Mouse (Mus musculus) neural tube, embryonic 15.5 days (tissue): Measurements from ENCODE around the gene Hba-x. TPM values are rescaled to one million over a fixed set of nuclear protein-coding genes. Genes with fewer than 3 reads are reported as not detected.

Source experiments
- ATAC-seq: fragments of 200-750 bp; cut with Nextera tagmentation; 2 replicates; pipeline ENCODE4 v1.8.0; 2017; ENCODE audit warnings: mild to moderate bottlenecking, moderate TSS enrichment, moderate library complexity; ENCODE audit not compliant: low FRiP score
- H3K27ac ChIP-seq: fragments of 300-500 bp; sonication (generic); replicated peaks from 2 replicates; pipeline ENCODE4 v1.5.1; 2015; ENCODE audit warnings: mild to moderate bottlenecking, inconsistent platforms
- H3K27me3 ChIP-seq: fragments of 300-500 bp; sonication (generic); replicated peaks from 2 replicates; pipeline ENCODE4 v1.6.1; 2015; ENCODE audit warnings: inconsistent platforms
- H3K36me3 ChIP-seq: fragments of 300-500 bp; sonication (generic); 2 replicates; pipeline ENCODE4 v1.6.1; 2015; ENCODE audit warnings: inconsistent platforms
- H3K4me1 ChIP-seq: fragments of 300-500 bp; sonication (generic); 2 replicates; pipeline ENCODE4 v1.6.1; 2015; ENCODE audit warnings: inconsistent platforms
- H3K4me2 ChIP-seq: fragments of 300-500 bp; sonication (generic); 2 replicates; pipeline ENCODE4 v1.6.1; 2015; ENCODE audit warnings: inconsistent platforms, mild to moderate bottlenecking, moderate library complexity
- H3K4me3 ChIP-seq: fragments of 300-500 bp; sonication (generic); replicated peaks from 2 replicates; pipeline ENCODE4 v1.5.1; 2015; ENCODE audit warnings: mild to moderate bottlenecking, inconsistent platforms
- H3K9ac ChIP-seq: fragments of 300-500 bp; sonication (generic); replicated peaks from 2 replicates; pipeline ENCODE4 v1.6.1; 2015; ENCODE audit warnings: mild to moderate bottlenecking, inconsistent platforms
- H3K9me3 ChIP-seq: fragments of 300-500 bp; sonication (generic); replicated peaks from 2 replicates; pipeline ENCODE4 v1.6.1; 2016; ENCODE audit warnings: inconsistent platforms
- WGBS: fragments of 180-500 bp; shearing (Covaris S2); methylation state at CpG from one replicate; pipeline ENCODE4 v1.1.7; 2015; ENCODE audit warnings: mixed read lengths; 5-methylcytosine and 5-hydroxymethylcytosine counted together
- polyA plus RNA-seq: library from polyadenylated mRNA; unstranded; fragments of >200 nt; fragmentation: Nextera tagmentation; extraction: Ambion mirVana; gene quantifications from 2 replicates; pipeline ENCODE4 v1.2.1, GENCODE M21; 2015

Hba-x gene
- polyA plus RNA-seq, 1 experiment from 2014 or later: 50.2 TPM

GRCm38 (mm10) chr11:32236712-32237410, 39.3 kb upstream of the Hba-x start:
- ATAC-seq: no peak
- peaks cover 53% of the 10 kb centered on the region for H3K4me1 ChIP-seq
- no peak overlapping the region for H3K4me3 ChIP-seq
- no peaks in the 10 kb centered on the region for H3K9me3 ChIP-seq
- H3K36me3 ChIP-seq: peaks cover 43% of the 10 kb centered on the region
- 58% methylated on average over 9 of the region's 9 CpGs for WGBS
- H3K27me3 ChIP-seq: no peaks in the 10 kb centered on the region
- peak overlapping the region; percentile 68 for H3K27ac ChIP-seq
- no peak overlapping the region for H3K9ac ChIP-seq
- H3K4me2 ChIP-seq: no peak overlapping the region

GRCm38 (mm10) chr11:32237411-32237795, 38.8 kb upstream of the Hba-x start:
- 89% methylated on average over 3 of the region's 3 CpGs for WGBS
- no peaks in the 10 kb centered on the region for H3K9me3 ChIP-seq
- H3K27ac ChIP-seq: peak overlapping the region; percentile 48
- H3K9ac ChIP-seq: no peak overlapping the region
- ATAC-seq: no peak
- no peak overlapping the region for H3K4me3 ChIP-seq
- no peaks in the 10 kb centered on the region for H3K27me3 ChIP-seq
- H3K4me2 ChIP-seq: no peak overlapping the region
- peaks cover 40% of the 10 kb centered on the region for H3K36me3 ChIP-seq
- H3K4me1 ChIP-seq: peaks cover 53% of the 10 kb centered on the region

DNA sequence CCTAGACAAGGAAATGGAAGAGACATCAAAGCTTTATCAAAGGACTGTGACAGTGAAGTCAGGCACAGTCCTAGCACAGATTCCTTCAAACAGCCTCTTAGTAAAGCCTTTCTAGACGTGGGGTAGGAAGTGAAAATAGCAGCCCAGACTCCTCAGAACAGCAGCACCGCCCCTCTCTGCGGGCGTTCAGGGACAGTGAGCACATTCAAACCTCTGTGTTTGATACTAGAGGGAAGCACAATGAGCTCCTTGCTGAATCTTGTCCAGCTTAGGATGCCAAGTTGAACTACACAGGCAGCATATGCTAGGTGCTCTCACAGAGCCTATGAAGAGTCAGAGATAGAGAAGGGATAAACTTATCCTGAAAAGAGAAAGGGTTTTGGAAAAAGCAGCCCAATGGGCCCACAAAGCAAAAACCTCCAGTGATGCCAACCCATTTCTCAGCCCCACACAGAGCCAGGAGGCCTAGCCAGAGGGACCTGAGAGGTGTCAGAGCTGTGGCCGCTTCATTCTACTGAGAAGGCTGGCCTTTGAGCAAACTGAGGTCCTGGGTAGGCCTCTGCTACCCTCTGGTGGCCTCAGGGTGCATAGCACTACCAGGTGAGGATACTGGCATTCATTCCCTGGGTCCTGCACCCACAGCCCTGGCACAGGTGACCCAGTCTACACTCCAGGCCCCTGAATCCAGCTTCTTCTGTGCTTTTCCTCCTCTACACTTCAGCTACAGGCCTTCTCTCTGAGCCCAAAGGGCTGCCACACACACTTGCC, 37.9 kb upstream of the Hba-x start:
- Histone ChIP-seq H3K27ac (peak overlapping the region; percentile 41), H3K4me2 (no peak overlapping the region), H3K4me3 (no peak overlapping the region), H3K27me3 (no peaks in the 10 kb centered on the region), H3K4me1 (peaks cover 54% of the 10 kb centered on the region), H3K36me3 (peaks cover 37% of the 10 kb centered on the region), H3K9ac (no peak overlapping the region), H3K9me3 (no peaks in the 10 kb centered on the region)
- WGBS: 66% methylated on average over 5 of the region's 5 CpGs
- peak; percentile 25; the same call in 1 of the 2 replicates for ATAC-seq

- no peaks in the 10 kb centered on the region for H3K9me3 ChIP-seq
- H3K4me1 ChIP-seq: peaks cover 32% of the 10 kb centered on the region
- H3K27ac ChIP-seq: no peak overlapping the region
- no peak for ATAC-seq
- no peak overlapping the region for H3K9ac ChIP-seq
- H3K4me2 ChIP-seq: no peak overlapping the region
- H3K27me3 ChIP-seq: no peaks in the 10 kb centered on the region
- H3K36me3 ChIP-seq: peaks cover 40% of the 10 kb centered on the region
- no peak overlapping the region for H3K4me3 ChIP-seq
Observed at GRCm38 (mm10) chr11:32241391-32241790, 34.8 kb upstream of the Hba-x start.

- Histone ChIP-seq H3K4me1 (peaks cover 24% of the 10 kb centered on the region), H3K4me2 (no peak overlapping the region), H3K4me3 (no peak overlapping the region), H3K27me3 (no peaks in the 10 kb centered on the region), H3K36me3 (peaks cover 48% of the 10 kb centered on the region), H3K9ac (no peak overlapping the region), H3K9me3 (no peaks in the 10 kb centered on the region), H3K27ac (no peak overlapping the region)
- ATAC-seq: no peak
- 83% methylated on average over 3 of the region's 3 CpGs for WGBS
Observed at GRCm38 (mm10) chr11:32242209-32242608, 34.0 kb upstream of the Hba-x start.

DNA sequence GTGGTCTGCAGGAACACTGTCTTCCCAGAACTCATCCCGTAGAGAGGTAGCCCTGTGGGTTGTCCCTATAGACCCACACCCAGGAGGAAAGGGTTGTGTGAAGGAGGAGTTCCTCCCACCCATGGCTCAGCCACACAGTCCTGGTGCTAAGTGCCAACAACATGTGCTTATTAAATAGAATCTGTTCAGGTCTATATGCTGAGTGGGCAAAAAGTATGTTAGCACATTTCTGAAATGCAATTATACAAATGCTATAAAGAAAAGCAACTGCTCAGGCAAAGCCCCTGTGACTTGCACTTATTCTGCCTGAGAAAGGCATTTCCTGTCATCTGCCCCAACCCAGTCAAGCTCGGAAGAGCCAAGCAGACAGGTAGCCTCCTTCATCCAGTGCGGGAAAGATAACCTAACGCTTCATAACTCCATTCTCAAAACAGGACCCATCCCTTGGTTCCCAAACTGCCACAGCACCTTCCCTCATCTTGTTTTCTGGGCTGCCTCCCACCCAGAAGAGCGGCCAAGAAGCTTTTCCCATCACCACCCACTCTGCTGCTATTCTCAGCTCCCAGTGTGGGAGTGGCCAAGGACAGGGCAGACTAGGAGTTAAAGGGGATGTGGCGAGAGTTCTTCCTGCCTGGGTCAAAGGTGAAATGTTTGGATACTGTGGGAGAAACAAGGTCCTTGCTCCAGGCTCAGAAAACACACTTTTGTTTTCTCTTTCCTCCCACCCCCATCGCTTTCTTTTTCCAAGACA, 32.8 kb upstream of the Hba-x start:
- no peaks in the 10 kb centered on the region for H3K9me3 ChIP-seq
- H3K4me1 ChIP-seq: peaks cover 12% of the 10 kb centered on the region
- H3K27ac ChIP-seq: 0 out of 2 replicates have a peak overlapping the region, but pooled peaks have one; percentile 18
- H3K4me2 ChIP-seq: no peak overlapping the region
- H3K36me3 ChIP-seq: peaks cover 57% of the 10 kb centered on the region
- ATAC-seq: no peak
- H3K27me3 ChIP-seq: no peaks in the 10 kb centered on the region
- no peak overlapping the region for H3K9ac ChIP-seq
- WGBS: 77% methylated on average over 7 of the region's 7 CpGs
- no peak overlapping the region for H3K4me3 ChIP-seq

- no peak overlapping the region for H3K4me2 ChIP-seq
- no peaks in the 10 kb centered on the region for H3K27me3 ChIP-seq
- H3K27ac ChIP-seq: no peak overlapping the region
- H3K4me3 ChIP-seq: no peak overlapping the region
- H3K9me3 ChIP-seq: no peaks in the 10 kb centered on the region
- WGBS: 80% methylated on average over 3 of the region's 3 CpGs
- no peak overlapping the region for H3K9ac ChIP-seq
- peaks cover 63% of the 10 kb centered on the region for H3K36me3 ChIP-seq
- H3K4me1 ChIP-seq: peaks cover 12% of the 10 kb centered on the region; the same call in 1 of the 2 replicates
- no peak for ATAC-seq
Observed at GRCm38 (mm10) chr11:32244064-32244463, 32.1 kb upstream of the Hba-x start.

GRCm38 (mm10) chr11:32244617-32245016, 31.6 kb upstream of the Hba-x start:
- Histone ChIP-seq H3K27me3 (no peaks in the 10 kb centered on the region), H3K27ac (no peak overlapping the region), H3K9ac (no peak overlapping the region), H3K9me3 (no peaks in the 10 kb centered on the region), H3K4me1 (peaks cover 12% of the 10 kb centered on the region; the same call in 1 of the 2 replicates), H3K4me2 (no peak overlapping the region), H3K36me3 (peaks cover 64% of the 10 kb centered on the region), H3K4me3 (no peak overlapping the region)
- ATAC-seq: no peak
- 94% methylated on average over 1 of the region's 1 CpGs for WGBS

DNA sequence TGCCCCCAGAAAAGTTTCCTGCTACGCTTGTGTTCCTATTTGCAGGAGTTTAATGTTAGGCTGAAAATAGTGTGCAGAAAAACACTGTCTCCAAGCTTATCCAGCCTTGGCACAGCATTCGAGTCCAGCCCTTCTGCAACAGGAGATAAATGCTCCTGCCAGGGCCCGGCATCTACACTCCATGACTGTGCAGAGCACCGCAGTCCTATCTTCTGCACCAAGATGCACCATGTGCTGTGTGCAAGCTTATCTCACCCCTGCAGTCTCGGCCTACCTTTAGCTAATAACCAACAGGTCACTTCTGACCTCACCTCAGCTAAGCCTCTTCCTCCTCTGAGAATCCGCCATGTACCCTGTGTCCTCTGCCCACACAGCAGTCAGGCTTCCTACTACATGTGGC, 30.6 kb upstream of the Hba-x start:
- 95% methylated on average over 6 of the region's 6 CpGs for WGBS
- Histone ChIP-seq H3K9ac (no peak overlapping the region), H3K4me3 (no peak overlapping the region), H3K4me2 (no peak overlapping the region), H3K27me3 (no peaks in the 10 kb centered on the region), H3K9me3 (no peaks in the 10 kb centered on the region), H3K27ac (no peak overlapping the region), H3K4me1 (peaks cover 12% of the 10 kb centered on the region; the same call in 1 of the 2 replicates), H3K36me3 (peaks cover 65% of the 10 kb centered on the region)
- no peak for ATAC-seq

DNA sequence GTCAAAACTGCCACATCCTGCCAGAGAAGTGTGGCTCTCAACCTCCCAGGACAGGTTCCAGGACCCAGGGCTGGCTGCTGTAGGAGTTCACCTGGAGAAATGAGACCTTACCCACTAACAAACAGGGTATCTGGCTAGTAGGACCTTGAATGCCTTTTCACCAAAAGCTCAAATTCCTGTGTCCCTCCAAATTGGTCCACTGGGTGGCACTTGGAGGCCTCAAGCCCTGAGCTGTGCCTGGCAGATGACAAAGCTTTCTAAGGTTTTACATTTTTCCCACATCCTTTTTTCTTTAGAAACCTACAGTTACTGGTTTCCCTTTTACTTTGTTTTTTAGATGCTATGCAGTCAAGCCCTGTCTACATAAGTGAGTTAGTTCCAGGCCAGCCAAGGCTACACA, 29.1 kb upstream of the Hba-x start:
- H3K9me3 ChIP-seq: no peaks in the 10 kb centered on the region
- H3K4me3 ChIP-seq: no peak overlapping the region
- H3K4me1 ChIP-seq: peaks cover 12% of the 10 kb centered on the region; the same call in 1 of the 2 replicates
- H3K9ac ChIP-seq: no peak overlapping the region
- H3K36me3 ChIP-seq: peaks cover 56% of the 10 kb centered on the region
- H3K27ac ChIP-seq: no peak overlapping the region
- no peaks in the 10 kb centered on the region for H3K27me3 ChIP-seq
- ATAC-seq: no peak
- H3K4me2 ChIP-seq: no peak overlapping the region

- Histone ChIP-seq H3K4me1 (peaks cover 9% of the 10 kb centered on the region; the same call in 1 of the 2 replicates), H3K36me3 (peaks cover 68% of the 10 kb centered on the region), H3K4me2 (no peak overlapping the region), H3K27me3 (no peaks in the 10 kb centered on the region), H3K4me3 (no peak overlapping the region), H3K9ac (no peak overlapping the region), H3K9me3 (no peaks in the 10 kb centered on the region), H3K27ac (no peak overlapping the region)
- ATAC-seq: no peak
- WGBS: 89% methylated on average over 3 of the region's 3 CpGs
Observed at GRCm38 (mm10) chr11:32248350-32248749, 27.9 kb upstream of the Hba-x start.
